Mouse (Mus musculus): ENCODE results near the gene Atp8a2.

GRCm38 (mm10) chr14:59736861-59737700 lies 459.9 kb downstream of the Atp8a2 start:
- no peak for TF ChIP-seq CTCF (IDR thresholded peaks at IDR 0.05; ENCODE audit: borderline replicate concordance, insufficient read depth, low read depth, low read length)
- TF ChIP-seq POLR2A (IDR thresholded peaks at IDR 0.05; ENCODE audit: borderline replicate concordance, insufficient read depth, low read length): no peak

All from cerebellum, adult 2 months (tissue).